Mouse (Mus musculus) regulatory T cell (primary cell): Measurements from ENCODE around the gene Exoc3.

ENCODE experiments used
- in situ Hi-C: fragments of 300-600 bp; cut with MboI, MseI; formaldehyde crosslinking; loops from one replicate; pipeline ENCODE4 v1.15.1; 2025; ENCODE audit warnings: high pct_unique_total_duplicates

Gene Exoc3

GRCm38 (mm10) chr13:74138906-74139647 lies 69.5 kb downstream of the Exoc3 start:
- in situ Hi-C loops = no loop called here

- in situ Hi-C loops = no loop called here
These were observed 78.6 kb downstream of the Exoc3 start for GRCm38 (mm10) chr13:74129909-74130308.

GRCm38 (mm10) chr13:74127571-74127970 lies 81.0 kb downstream of the Exoc3 start:
- in situ Hi-C loops = no loop called here

GRCm38 (mm10) chr13:74122632-74123031 lies 85.9 kb downstream of the Exoc3 start:
- in situ Hi-C loops = no loop called here

GRCm38 (mm10) chr13:74121795-74122330 lies 86.7 kb downstream of the Exoc3 start:
- in situ Hi-C loops = no loop called here

GRCm38 (mm10) chr13:74121141-74121602 lies 87.4 kb downstream of the Exoc3 start, which contains the start of gene Slc9a3:
TSS of gene Slc9a3 (plus strand) at chr13:74121457.
- in situ Hi-C loops = no loop called here
